Mouse (Mus musculus): ENCODE measurements around the gene Smpx. TPM values are rescaled to one million over a fixed set of nuclear protein-coding genes. Genes with fewer than 3 reads are reported as not detected.

Smpx gene
- not detected for total RNA-seq (2021)

DNA sequence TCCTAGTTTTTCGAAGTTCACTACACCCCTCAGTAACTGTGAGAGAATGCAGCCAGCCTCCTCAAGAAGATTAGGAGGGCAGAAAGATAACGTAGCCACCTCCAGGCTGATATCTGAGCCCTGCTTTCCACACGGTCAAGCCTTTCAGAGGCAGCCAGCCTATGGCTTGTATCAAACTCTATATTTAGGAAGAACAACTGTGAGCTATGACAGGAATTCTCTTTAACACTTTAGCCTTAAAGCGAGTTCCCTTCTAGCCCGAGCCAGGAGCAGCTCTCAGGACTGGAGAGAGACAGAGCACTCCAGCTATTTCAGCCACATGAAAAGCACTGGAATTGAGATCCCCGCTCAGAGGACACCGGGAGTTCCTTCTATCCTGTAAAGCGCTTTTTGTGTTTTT lies at the start of gene Smpx:
Gene Smpx, plus strand, starts transcription at position 49 of the 400 bp plus-strand sequence.
- no peak for DNase-seq (ENCODE audit: low spot score in 2 of 2)
- intact Hi-C loops (cut with DNase I): no loop called here

DNA sequence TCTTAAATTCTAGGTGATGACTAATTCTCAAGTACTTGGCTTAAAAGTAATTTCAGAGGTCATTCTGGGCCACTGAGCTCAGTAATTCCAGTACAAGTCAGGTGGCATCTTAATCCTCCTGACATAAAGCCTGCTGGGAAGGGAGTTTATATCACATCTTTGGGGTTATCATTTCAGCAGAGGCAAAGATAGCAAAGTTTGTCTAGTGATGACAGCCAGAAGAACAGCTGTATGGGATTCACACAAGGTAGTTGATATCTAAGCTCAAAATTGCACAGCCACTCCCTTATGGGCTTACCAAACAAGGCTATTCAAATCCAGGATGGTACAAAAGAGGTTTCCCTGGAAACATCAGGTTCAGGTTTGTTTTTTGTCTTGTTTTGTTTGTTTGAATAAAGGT lies 43.7 kb upstream of the Smpx start:
- no peak for DNase-seq (ENCODE audit: low spot score in 2 of 2)
- intact Hi-C loops (cut with DNase I): no loop called here

- intact Hi-C loops (cut with DNase I): no loop called here
Measured at GRCm38 (mm10) chrX:157657356-157657755, 41.4 kb upstream of the Smpx start.

GRCm38 (mm10) chrX:157671820-157672219 lies 26.9 kb upstream of the Smpx start:
- no peak for DNase-seq (ENCODE audit: low spot score in 2 of 2)
- intact Hi-C loops (cut with DNase I): no loop called here

More at GRCm38 (mm10) chrX:157657356-157657755, 41.4 kb upstream of the Smpx start:
- no peak for DNase-seq (ENCODE audit: low spot score in 2 of 2)

DNA sequence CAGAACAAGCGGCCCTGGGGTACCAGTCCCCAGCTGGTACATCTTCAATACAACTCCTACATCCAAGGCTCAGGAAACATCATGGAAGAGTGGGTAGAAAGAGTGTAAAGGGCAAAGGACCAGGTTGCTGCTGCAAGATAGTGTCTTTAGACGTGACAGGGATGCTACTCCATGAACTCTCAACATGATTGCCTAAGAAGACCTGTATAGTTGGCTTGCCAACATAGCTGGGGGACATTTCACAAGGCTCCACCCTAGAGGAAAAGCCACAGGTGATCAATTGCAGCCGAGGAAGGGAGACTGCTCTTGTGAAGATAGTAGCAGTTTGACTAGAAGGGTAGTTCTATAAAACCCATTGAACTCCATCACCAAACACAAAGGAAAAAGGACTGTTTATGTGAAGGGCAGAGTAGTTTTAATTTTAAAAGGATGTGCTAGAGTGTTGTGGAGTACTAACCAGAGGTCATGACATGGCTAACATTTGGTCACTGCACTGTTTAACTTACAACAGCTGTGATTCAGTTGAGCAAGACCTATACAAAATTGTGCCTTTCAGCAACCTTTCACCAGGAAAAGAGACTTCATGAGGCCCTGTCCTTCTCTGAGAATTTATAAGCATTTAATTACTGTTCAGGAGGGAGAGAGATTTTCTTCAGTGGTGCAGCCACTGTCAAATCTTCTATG lies 23.9 kb upstream of the Smpx start:
- intact Hi-C loops (cut with DNase I): no loop called here
- DNase-seq (ENCODE audit: low spot score in 2 of 2): no peak

GRCm38 (mm10) chrX:157691186-157691585 lies 7.5 kb upstream of the Smpx start:
- DNase-seq (ENCODE audit: low spot score in 2 of 2): no peak

DNA sequence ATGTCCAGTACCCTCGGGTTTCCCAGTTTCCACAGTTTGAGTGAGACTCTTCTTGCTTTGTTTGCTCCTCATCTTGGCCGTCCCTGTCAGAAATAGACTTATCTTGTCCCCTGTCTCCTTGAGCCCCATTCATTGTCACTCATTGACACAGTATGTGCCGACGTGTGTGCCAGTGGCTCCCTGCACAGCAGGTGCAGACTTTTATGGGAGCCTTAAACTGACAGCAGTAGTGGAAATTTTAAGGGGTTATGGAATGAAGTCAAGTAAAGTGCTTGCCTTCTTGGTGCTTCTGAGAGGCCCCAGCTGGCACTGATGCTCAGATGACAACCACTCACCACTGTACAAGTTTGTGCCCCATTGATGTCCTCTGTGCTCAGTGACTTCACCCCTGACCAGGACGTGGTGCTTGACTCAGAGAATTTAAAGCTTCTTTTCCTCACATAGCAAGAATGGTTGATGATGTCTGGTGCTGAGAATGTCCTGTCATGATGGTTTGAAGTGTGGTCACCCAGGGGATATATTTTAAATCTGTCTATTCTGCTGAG lies 1.0 kb upstream of the Smpx start:
- no peak for DNase-seq (ENCODE audit: low spot score in 2 of 2)
- intact Hi-C loops (cut with DNase I): no loop called here

More at GRCm38 (mm10) chrX:157691186-157691585, 7.5 kb upstream of the Smpx start:
- intact Hi-C loops (cut with DNase I): no loop called here

- no peak for DNase-seq (ENCODE audit: low spot score in 2 of 2)
- intact Hi-C loops (cut with DNase I): no loop called here
Measured at GRCm38 (mm10) chrX:157707236-157707635, 8.5 kb downstream of the Smpx start.

DNA sequence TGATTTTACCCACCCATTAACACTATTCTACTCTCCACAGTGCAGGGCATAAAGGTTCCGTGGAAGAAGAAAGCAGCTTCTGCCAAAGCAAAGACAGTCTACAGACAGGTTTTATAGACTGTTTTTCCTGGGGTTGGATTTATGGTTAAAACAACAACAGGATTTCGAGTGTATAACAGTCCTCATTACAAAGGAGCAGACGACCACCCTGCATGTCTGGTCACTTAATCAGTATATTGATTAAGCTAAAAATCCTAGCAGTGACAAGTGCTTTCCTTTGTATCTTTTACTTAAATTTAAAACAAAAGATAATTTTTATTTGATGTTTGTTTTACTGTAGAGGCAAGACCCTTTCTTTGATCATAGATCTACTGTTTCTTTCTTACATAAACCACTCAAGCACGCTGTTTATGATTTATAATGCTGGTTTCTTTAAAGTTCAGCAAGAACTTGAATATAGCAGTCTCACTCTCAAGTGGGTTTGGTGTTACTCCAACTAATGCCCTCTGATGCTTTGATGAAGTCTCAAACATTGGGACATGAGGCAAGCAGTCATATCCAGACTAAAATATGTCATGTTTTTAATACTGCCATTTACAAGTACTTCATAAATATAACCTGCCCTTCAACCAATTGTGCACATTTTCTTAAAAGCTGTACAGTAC lies 10.0 kb downstream of the Smpx start:
- intact Hi-C loops (cut with DNase I): no loop called here
- no peak for DNase-seq (ENCODE audit: low spot score in 2 of 2)

GRCm38 (mm10) chrX:157719907-157720306 lies 21.2 kb downstream of the Smpx start:
- no peak for DNase-seq (ENCODE audit: low spot score in 2 of 2)

GRCm38 (mm10) chrX:157730622-157731341 lies 32.1 kb downstream of the Smpx start:
- intact Hi-C loops (cut with DNase I): loop anchor here (5.0 to 10.0 kb wide), 2 partner anchors 312 to 884 kb away; partner anchors contain the start of gene Cnksr2
- peak; percentile 39 to 46 for DNase-seq (ENCODE audit: low spot score in 2 of 2)

More at GRCm38 (mm10) chrX:157719907-157720306, 21.2 kb downstream of the Smpx start:
- intact Hi-C loops (cut with DNase I): no loop called here

DNA sequence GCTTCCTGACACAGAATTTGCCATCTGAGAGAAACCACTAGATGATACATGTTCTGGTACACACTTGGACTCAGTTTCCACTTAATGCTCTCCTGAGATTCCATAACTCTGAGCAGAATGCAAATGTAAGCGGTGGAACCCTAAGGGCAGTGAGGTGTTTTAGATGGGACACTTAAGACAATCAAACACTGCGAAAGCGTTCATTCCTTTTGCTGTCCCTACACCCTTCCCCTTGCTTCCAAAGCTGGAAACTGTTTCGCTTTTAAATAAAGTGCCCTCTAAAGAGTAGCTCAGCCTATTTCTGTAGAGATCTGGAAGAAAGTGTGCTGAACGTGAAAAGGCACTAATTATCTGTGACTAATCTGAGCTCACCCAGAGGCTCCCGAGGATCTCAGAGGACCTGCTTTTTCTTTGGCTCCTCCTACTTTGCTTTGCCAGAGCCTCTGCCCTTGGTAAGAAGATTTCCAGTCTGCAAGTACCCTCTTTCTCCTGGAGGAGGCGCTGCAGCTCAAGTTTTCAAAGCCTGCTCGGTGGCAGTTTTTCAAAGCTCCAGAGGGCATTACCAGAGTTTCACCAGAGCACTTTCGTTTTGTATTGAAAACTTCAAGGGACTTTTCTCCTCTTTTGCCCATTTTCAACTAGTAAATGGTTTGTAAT lies 33.1 kb downstream of the Smpx start:
- intact Hi-C loops (cut with DNase I): loop anchor here (2.0 to 10.0 kb wide), 3 partner anchors 311 to 1193 kb away; partner anchors contain the start of gene Cnksr2
- peak; percentile 66 to 78 for DNase-seq (ENCODE audit: low spot score in 2 of 2)

- intact Hi-C loops (cut with DNase I): loop anchor here (2.0 to 10.0 kb wide), 3 partner anchors 310 to 1192 kb away; partner anchors contain the start of gene Cnksr2
- no peak for DNase-seq (ENCODE audit: low spot score in 2 of 2)
Measured at GRCm38 (mm10) chrX:157732346-157732745, 33.6 kb downstream of the Smpx start.

GRCm38 (mm10) chrX:157733836-157734235 lies 35.1 kb downstream of the Smpx start:
- DNase-seq (ENCODE audit: low spot score in 2 of 2): no peak
- intact Hi-C loops (cut with DNase I): loop anchor here (2.0 to 10.0 kb wide), 3 partner anchors 308 to 1191 kb away; partner anchors contain the start of gene Cnksr2

DNA sequence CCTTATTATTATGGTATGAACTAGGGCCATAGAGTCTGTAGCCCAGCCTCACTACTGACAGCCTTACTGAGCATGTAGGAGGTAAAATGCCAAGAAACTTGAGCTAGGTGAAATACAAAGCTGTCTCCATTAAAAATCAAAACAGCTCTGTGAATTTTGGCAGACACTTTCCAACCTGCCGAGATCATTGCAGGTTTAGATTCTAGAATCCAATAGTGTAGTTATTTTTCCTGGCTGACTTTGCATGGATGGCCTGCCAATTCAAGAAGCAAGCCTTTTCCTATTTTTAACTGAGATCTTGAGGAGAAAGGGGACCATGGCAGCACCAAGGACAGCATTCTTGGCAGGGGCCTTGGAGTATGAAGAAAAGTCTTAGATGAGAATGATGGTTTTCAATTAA lies 35.6 kb downstream of the Smpx start:
- DNase-seq (ENCODE audit: low spot score in 2 of 2): no peak
- intact Hi-C loops (cut with DNase I): loop anchor here (5.0 to 10.0 kb wide), 2 partner anchors 308 to 880 kb away; partner anchors contain the start of gene Cnksr2

DNA sequence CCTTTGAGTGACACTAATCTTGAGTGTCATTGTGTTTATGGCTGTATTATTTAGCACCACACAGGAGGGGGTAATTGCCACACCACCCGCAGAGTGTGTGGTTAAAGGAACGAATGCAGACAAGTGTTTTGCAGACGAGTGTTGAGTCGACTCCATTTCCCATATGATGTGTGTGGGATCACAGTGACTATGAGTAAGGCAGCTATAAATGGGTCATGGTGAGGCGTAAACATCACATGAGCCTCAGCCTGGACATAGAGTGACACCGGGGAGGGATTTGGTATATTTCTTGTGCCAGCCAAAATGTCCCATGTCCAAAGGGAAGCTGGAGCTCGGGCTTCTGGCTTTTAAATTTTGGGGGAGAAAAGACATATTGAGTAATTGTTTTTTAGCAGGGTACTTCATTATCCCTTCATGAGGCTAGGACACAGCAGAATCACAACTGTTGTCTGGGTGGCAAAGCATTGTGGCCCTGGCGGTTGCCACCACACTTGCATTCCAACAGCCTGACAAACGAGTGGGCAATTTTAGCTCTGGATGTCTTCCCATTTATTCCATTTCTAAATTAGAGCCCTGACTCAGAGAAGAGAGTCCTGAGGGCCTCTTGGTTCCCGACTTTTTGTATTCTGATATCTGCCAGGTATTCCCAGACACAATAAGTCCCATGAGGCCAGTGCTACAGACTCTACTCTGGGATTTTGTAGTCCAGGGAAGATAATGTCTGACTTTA lies 49.3 kb downstream of the Smpx start:
- DNase-seq (ENCODE audit: low spot score in 2 of 2): no peak
- intact Hi-C loops (cut with DNase I): no loop called here

DNA sequence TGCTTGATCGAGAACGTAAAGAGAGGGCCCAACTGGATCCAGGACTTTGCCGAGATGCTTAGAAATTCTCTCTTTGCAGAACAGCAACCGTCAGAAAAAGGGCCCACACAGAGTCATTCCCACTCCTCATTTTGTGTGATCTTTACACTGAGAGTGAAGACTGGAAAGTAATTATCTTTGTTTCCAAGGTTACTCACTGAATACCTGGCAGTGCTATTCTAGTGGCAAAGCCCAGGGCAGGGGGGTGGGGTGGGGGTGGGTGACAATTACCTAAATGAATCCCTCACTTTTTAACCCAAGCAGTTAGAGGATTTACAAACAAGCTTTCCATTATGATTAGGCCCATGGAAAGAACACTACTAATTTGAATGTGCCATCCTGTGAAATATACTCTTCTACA lies 55.8 kb downstream of the Smpx start:
- intact Hi-C loops (cut with DNase I): no loop called here
- no peak for DNase-seq (ENCODE audit: low spot score in 2 of 2)

DNA sequence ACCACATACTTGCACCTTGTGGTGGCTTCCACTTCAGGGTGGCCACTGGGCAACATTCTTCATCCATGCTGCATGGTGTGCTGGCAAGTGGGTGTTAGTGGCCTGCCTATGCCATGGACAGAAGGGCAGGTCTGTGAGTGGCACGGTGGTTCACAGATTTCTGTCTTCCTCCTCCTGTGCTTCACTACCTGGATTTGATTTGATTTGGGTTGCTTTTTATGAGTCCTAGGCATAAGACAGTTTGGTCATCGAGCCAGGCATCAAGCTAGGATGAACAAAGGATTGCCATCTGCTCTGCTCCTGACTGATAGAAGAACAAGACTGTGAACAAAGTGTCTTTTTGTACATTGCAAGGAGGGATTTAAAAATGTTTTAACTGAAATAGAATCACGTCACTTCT lies 63.8 kb downstream of the Smpx start:
- DNase-seq (ENCODE audit: low spot score in 2 of 2): no peak
- intact Hi-C loops (cut with DNase I): no loop called here

DNA sequence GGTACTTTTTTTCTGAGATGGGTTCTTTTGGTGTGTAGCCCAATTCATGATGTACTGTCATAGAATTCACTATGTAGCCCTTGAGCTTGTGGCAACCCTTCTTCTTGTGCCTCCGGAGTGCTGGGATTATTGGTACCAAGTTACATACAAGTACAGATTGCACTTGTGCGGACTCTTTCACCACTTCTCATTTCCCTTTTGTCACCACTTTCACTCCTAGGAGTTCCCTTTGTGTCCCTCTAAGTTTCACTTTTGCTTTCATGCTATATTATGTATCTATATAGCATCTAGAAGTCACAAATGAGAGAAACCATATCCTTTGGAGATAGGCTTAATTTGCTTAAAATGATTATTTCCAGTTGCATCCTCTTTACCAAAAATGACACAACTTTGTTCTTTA lies 103.0 kb downstream of the Smpx start:
- DNase-seq (ENCODE audit: low spot score in 2 of 2): no peak
- intact Hi-C loops (cut with DNase I): no loop called here

Data from left cerebral cortex, postnatal 36 days (tissue).